Mouse (Mus musculus): ENCODE measurements at regions not wholly inside any gene's neighbourhood (a gene's known extent, or its start where the extent isn't known, plus 50 kb on each side); places are given as distances from the start of the nearest gene placed in this dataset.

- WGBS = 53% methylated on average over 3 of the region's 3 CpGs
Observed at GRCm38 (mm10) chr3:38793221-38793620, 93.5 kb upstream of the Fat4 start.

DNA sequence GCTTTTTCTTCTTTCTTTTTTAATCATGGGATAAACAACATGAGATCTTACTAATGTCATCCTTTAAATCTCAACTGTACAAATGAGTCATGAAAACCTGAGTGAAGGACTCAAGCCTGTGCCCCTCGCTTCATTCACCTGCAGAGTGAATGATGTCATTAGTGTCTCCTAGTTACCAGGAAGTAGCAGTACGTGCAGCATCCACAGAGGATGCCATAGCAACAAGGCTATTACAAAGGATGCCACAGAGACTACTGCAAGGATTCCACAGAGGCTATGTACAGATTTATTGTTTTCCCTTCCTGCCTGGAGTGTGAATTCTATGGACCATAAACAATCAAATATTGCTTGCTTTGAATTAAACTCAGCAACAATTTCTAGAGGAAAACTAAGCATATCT is 98.0 kb upstream of the Fat4 start:
- WGBS = 61% methylated on average over 2 of the region's 2 CpGs
- TF ChIP-seq POLR2A (IDR thresholded peaks at IDR 0.05; ENCODE audit: borderline replicate concordance, control insufficient read depth, low read depth, low read length) = no peak
- TF ChIP-seq CTCF (IDR thresholded peaks at IDR 0.05; ENCODE audit: control insufficient read depth, insufficient read depth, low read length) = no peak
- Histone ChIP-seq H3K27ac (ENCODE audit: control insufficient read depth, insufficient read depth, low read depth, low read length, poor library complexity) (no peak overlapping the region), H3K4me1 (ENCODE audit: control insufficient read depth, insufficient read depth, low read length) (no peaks in the 10 kb centered on the region), H3K4me3 (replicated peaks; ENCODE audit: control insufficient read depth, low read depth, low read length) (no peak overlapping the region)

More at GRCm38 (mm10) chr3:38793221-38793620, 93.5 kb upstream of the Fat4 start:
- TF ChIP-seq CTCF (IDR thresholded peaks at IDR 0.05; ENCODE audit: control insufficient read depth, insufficient read depth, low read length) (no peak), POLR2A (IDR thresholded peaks at IDR 0.05; ENCODE audit: borderline replicate concordance, control insufficient read depth, low read depth, low read length) (no peak)
- H3K4me1 ChIP-seq (ENCODE audit: control insufficient read depth, insufficient read depth, low read length) = no peaks in the 10 kb centered on the region
- H3K27ac ChIP-seq (ENCODE audit: control insufficient read depth, insufficient read depth, low read depth, low read length, poor library complexity) = no peak overlapping the region
- H3K4me3 ChIP-seq (replicated peaks; ENCODE audit: control insufficient read depth, low read depth, low read length) = no peak overlapping the region

GRCm38 (mm10) chr3:38783711-38784110 is 103.0 kb upstream of the Fat4 start:
- 77% methylated on average over 6 of the region's 6 CpGs for WGBS
- H3K4me1 ChIP-seq (ENCODE audit: control insufficient read depth, insufficient read depth, low read length) = no peaks in the 10 kb centered on the region
- H3K27ac ChIP-seq (ENCODE audit: control insufficient read depth, insufficient read depth, low read depth, low read length, poor library complexity) = no peak overlapping the region
- H3K4me3 ChIP-seq (replicated peaks; ENCODE audit: control insufficient read depth, low read depth, low read length) = no peak overlapping the region
- TF ChIP-seq POLR2A (IDR thresholded peaks at IDR 0.05; ENCODE audit: borderline replicate concordance, control insufficient read depth, low read depth, low read length) = no peak
- no peak for TF ChIP-seq CTCF (IDR thresholded peaks at IDR 0.05; ENCODE audit: control insufficient read depth, insufficient read depth, low read length)

DNA sequence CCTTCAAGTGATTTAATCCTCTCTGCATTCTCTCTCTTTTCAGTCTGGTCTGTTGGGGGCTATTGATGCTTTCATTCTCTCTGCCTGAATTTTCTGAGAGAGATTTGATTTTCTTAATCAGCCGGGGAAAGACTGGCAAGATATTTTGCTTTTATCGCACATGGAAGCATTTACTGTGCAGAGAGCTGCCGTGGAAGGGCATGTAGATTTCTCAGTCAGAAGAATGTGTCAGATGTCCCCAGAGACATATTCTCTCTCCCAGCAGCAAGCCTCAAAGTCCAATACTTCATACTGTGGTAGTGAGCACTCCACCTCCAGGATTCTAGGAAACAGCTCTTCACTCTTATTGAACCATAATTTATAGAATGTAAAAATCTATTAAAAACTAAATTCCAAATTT is 103.7 kb upstream of the Fat4 start:
- WGBS = 84% methylated on average over 3 of the region's 3 CpGs
- no peak overlapping the region for H3K27ac ChIP-seq (ENCODE audit: control insufficient read depth, insufficient read depth, low read depth, low read length, poor library complexity)
- no peak overlapping the region for H3K4me3 ChIP-seq (replicated peaks; ENCODE audit: control insufficient read depth, low read depth, low read length)
- TF ChIP-seq CTCF (IDR thresholded peaks at IDR 0.05; ENCODE audit: control insufficient read depth, insufficient read depth, low read length) (no peak), POLR2A (IDR thresholded peaks at IDR 0.05; ENCODE audit: borderline replicate concordance, control insufficient read depth, low read depth, low read length) (no peak)
- no peaks in the 10 kb centered on the region for H3K4me1 ChIP-seq (ENCODE audit: control insufficient read depth, insufficient read depth, low read length)

GRCm38 (mm10) chr3:38776743-38777366 is 109.9 kb upstream of the Fat4 start:
- H3K4me1 ChIP-seq (ENCODE audit: control insufficient read depth, insufficient read depth, low read length) = no peaks in the 10 kb centered on the region; the same call in 1 of the 2 replicates
- H3K4me3 ChIP-seq (replicated peaks; ENCODE audit: control insufficient read depth, low read depth, low read length) = no peak overlapping the region
- no peak overlapping the region for H3K27ac ChIP-seq (ENCODE audit: control insufficient read depth, insufficient read depth, low read depth, low read length, poor library complexity)
- TF ChIP-seq POLR2A (IDR thresholded peaks at IDR 0.05; ENCODE audit: borderline replicate concordance, control insufficient read depth, low read depth, low read length) (no peak), CTCF (IDR thresholded peaks at IDR 0.05; ENCODE audit: control insufficient read depth, insufficient read depth, low read length) (no peak)
- WGBS = 84% methylated on average over 4 of the region's 4 CpGs

- Histone ChIP-seq H3K4me1 (ENCODE audit: control insufficient read depth, insufficient read depth, low read length) (no peaks in the 10 kb centered on the region), H3K4me3 (replicated peaks; ENCODE audit: control insufficient read depth, low read depth, low read length) (no peak overlapping the region), H3K27ac (ENCODE audit: control insufficient read depth, insufficient read depth, low read depth, low read length, poor library complexity) (no peak overlapping the region)
- TF ChIP-seq POLR2A (IDR thresholded peaks at IDR 0.05; ENCODE audit: borderline replicate concordance, control insufficient read depth, low read depth, low read length) = no peak
- TF ChIP-seq CTCF (IDR thresholded peaks at IDR 0.05; ENCODE audit: control insufficient read depth, insufficient read depth, low read length) = no peak
- WGBS = 89% methylated on average over 5 of the region's 5 CpGs
Observed at GRCm38 (mm10) chr3:38754632-38755123, 132.1 kb upstream of the Fat4 start.

DNA sequence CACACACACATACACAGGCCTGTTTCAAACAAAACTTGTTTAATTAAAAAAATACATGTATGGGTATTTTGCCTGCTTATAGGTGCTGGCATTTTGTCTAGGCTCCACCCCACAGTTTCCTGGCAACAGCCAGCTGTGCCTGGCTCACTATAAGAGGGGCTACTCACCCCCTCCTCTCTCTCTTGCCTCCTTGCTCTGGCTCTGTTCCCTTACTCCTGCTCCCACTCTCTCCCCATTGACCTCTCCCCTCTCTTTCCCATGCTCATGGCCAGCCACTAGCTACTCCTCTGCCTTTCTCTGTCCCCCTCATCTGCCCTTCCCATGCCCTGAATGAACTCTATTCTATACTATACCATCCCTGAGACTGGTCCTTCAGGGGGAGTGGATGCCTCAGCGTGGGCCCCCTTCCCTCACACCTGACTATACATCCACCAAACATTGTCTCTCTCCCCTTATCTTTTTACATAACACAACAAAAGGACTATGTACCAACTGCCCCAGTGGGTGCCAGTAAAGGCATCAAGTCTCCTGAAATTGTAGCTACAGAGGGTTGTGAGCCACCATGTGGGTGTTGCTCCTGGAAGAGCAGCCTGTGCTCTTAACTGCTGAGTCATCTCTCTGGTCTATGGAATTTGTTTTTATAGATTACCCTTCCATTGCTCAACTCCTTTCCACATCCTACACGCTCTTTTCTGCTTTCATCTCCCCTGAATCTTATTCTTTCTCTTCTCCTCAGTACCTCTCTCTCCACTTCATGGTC is 133.1 kb upstream of the Fat4 start:
- Histone ChIP-seq H3K27ac (ENCODE audit: control insufficient read depth, insufficient read depth, low read depth, low read length, poor library complexity) (no peak overlapping the region), H3K4me1 (ENCODE audit: control insufficient read depth, insufficient read depth, low read length) (no peaks in the 10 kb centered on the region), H3K4me3 (replicated peaks; ENCODE audit: control insufficient read depth, low read depth, low read length) (no peak overlapping the region)
- TF ChIP-seq POLR2A (IDR thresholded peaks at IDR 0.05; ENCODE audit: borderline replicate concordance, control insufficient read depth, low read depth, low read length) (no peak), CTCF (IDR thresholded peaks at IDR 0.05; ENCODE audit: control insufficient read depth, insufficient read depth, low read length) (no peak)
- WGBS = 58% methylated on average over 2 of the region's 2 CpGs

DNA sequence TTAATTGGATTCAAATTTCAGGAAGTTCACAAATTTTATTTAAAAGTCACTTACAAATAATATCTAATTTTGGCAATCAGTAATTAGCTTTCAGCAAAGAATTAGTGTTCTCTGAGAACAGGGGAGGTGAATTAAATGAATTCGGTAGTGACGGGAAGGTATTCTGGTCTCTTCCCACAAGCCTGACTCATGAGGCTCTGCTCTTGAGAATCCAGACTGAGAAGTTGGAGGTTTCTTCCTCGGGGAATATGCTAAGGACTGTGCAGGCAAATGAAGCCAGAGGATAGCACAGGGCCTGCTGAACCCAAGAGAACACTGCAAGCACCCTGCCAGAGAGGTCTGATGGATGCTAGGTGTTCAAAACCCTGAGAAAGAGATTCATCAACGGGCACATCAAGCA is 144.6 kb upstream of the Fat4 start:
- no peak for TF ChIP-seq CTCF (IDR thresholded peaks at IDR 0.05; ENCODE audit: control insufficient read depth, insufficient read depth, low read length)
- TF ChIP-seq POLR2A (IDR thresholded peaks at IDR 0.05; ENCODE audit: borderline replicate concordance, control insufficient read depth, low read depth, low read length) = no peak
- Histone ChIP-seq H3K4me1 (ENCODE audit: control insufficient read depth, insufficient read depth, low read length) (no peaks in the 10 kb centered on the region), H3K27ac (ENCODE audit: control insufficient read depth, insufficient read depth, low read depth, low read length, poor library complexity) (no peak overlapping the region), H3K4me3 (replicated peaks; ENCODE audit: control insufficient read depth, low read depth, low read length) (no peak overlapping the region)
- 72% methylated on average over 4 of the region's 4 CpGs for WGBS
